Mouse (Mus musculus) G1E (cell line): ENCODE measurements around the gene Rnf130. TPM values are rescaled to one million over a fixed set of nuclear protein-coding genes. Genes with fewer than 3 reads are reported as not detected.

ENCODE experiments used
- ATAC-seq: 2 replicates; pipeline ENCODE4 v1.8.0; 2016; ENCODE audit warnings: mild to moderate bottlenecking; ENCODE audit not compliant: insufficient number of reproducible peaks, poor library complexity, low FRiP score, severe bottlenecking; ENCODE audit errors: extremely low read depth
- DNase-seq: peaks from one replicate; pipeline ENCODE4 v3.0.0; 2012; ENCODE audit warnings: low spot score
- H3K27me3 ChIP-seq: 2 replicates; pipeline ENCODE4 v1.6.1; 2012; ENCODE audit warnings: mild to moderate bottlenecking, low read length, inconsistent platforms; ENCODE audit not compliant: insufficient read depth
- H3K36me3 ChIP-seq: replicated peaks from 2 replicates; pipeline ENCODE3; 2012; ENCODE audit warnings: mild to moderate bottlenecking, inconsistent platforms
- H3K4me1 ChIP-seq: 2 replicates; pipeline ENCODE4 v1.6.1; 2012; ENCODE audit warnings: low read depth, low read length, inconsistent platforms, mixed read lengths; ENCODE audit not compliant: insufficient read depth
- H3K4me3 ChIP-seq: 2 replicates; pipeline ENCODE4 v1.5.1; 2012; ENCODE audit warnings: low read depth, mild to moderate bottlenecking, inconsistent platforms, low read length, moderate library complexity, mixed read lengths
- H3K9me3 ChIP-seq: replicated peaks from 2 replicates; pipeline ENCODE4 v1.6.1; 2012; ENCODE audit warnings: inconsistent platforms
- CTCF ChIP-seq: IDR thresholded peaks from 2 replicates; pipeline ENCODE4 v1.5.1; 2012; ENCODE audit warnings: low read depth, low read length, inconsistent platforms, mixed read lengths
- GATA1 ChIP-seq: IDR thresholded peaks from 2 replicates; pipeline ENCODE4 v1.6.1; 2012; ENCODE audit warnings: borderline replicate concordance, low read length, inconsistent platforms, mixed read lengths
- GATA2 ChIP-seq: IDR thresholded peaks from 2 replicates; pipeline ENCODE4 v1.6.1; 2012; ENCODE audit warnings: low read depth, low read length, inconsistent platforms, borderline replicate concordance
- POLR2AphosphoS5 ChIP-seq: IDR thresholded peaks from 2 replicates; pipeline ENCODE4 v1.6.1; 2012; ENCODE audit warnings: low read depth, low read length, inconsistent platforms; ENCODE audit not compliant: insufficient replicate concordance
- TAL1 ChIP-seq: conservative IDR thresholded peaks from 2 replicates; pipeline ENCODE4 v1.6.1; 2012; ENCODE audit warnings: low read depth, low read length, inconsistent platforms, mixed read lengths
- polyA plus RNA-seq: library from polyadenylated mRNA; stranded (reverse); fragments of >175 nt; gene quantifications from 2 replicates; pipeline ENCODE4 v1.2.3, GENCODE M21; 2012
- total RNA-seq, 2 experiments: library from RNA; stranded (forward) in 1 of 2; stranded (reverse) in 1 of 2; fragments of 200-1000 nt in 1 of 2; fragments of >200 nt in 1 of 2; fragmentation: Nextera tagmentation in 1 of 2; gene quantifications; 2 replicates each; pipeline ENCODE4 v1.2.3; 2014 to 2017

The Rnf130 gene
- total RNA-seq (2014; fragmentation: Nextera tagmentation) (195 and 199 TPM in 2 replicates), total RNA-seq (2017) (225 and 240 TPM in 2 replicates), polyA plus RNA-seq (80.8 and 103 TPM in 2 replicates)

DNA sequence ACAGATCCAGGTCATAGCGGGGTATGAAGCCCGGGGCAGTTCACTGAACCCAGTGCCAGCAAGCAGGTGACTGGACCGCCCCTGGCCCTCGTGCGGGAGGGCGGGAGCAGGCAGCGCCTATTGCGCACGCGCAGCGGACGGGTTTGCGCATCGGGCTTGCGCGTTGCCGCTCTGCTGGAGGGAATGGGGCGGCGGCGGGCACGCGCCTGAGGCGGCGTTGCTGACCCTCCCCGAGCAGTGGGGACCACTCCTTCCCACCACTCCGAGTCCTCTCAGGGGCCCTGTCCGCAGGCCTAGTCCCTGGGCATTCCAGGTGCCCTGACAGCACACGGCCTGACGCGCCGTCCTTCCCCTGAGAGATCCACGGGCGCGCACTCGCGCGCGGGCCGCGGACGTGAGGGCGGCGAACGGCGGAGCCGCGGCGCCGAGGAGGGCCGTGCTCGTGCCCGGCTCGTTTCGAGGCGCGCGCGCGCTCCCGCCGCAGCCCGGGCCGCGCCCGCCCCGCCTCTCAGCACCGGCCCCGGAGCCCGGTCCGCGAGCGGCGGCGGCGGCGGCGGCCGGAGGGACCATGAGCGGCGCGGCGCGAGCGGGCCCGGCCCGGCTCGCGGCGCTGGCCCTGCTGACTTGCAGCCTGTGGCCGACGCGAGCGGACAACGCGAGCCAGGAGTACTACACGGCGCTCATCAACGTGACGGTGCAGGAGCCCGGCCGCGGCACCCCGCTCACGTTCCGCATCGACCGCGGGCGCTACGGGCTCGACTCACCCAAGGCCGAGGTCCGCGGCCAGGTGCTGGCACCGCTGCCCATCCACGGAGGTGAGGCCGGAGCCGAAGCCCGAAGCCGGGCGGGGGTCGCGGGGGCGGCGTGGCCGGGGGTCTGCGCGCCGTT is at the start of gene Rnf130:
Rnf130 (plus strand) TSS at position 514 of the 888 bp plus-strand sequence.
- Histone ChIP-seq H3K36me3 (peaks cover 7% of the 10 kb centered on the region), H3K27me3 (no peaks in the 10 kb centered on the region), H3K4me3 (peak within 1 kb of the TSS; percentile 95), H3K9me3 (no peaks in the 10 kb centered on the region), H3K4me1 (peaks cover 52% of the 10 kb centered on the region)
- TF ChIP-seq GATA1: no peak
- no peak for TF ChIP-seq TAL1
- TF ChIP-seq CTCF: no peak
- no peak for TF ChIP-seq POLR2AphosphoS5
- no peak for TF ChIP-seq GATA2
- no peak for ATAC-seq
- DNase-seq: peak; percentile 68

DNA sequence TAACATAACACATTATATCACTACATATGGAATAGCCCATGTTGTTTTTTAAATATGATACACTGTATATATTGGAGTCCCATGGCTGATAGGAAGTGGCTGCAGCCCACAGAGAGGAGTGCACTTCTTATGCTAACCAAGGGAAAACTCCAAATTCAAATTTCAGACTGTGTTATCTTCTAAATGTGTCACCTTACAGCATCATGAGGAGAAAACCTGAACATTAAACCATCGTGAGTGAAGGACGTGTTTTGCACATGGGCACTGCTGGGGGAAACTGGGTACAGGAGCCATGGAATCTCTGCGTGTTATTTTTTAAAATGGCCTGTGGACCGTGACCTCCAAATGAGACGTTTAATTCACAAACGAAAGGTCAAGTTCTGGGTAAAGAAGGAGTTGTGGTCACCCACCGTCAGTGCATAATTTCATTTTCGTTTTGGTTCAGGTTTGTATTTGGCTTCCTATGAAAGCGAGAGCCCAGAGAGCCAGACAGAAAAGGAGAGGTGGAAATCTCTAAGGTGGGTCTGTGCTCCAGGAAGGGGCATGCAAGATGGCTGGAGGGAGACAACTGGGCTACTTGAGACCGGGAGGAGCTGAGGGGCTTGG is 47.1 kb upstream of the Rnf130 start:
- ATAC-seq (no peak), DNase-seq (no peak)
- no peaks in the 10 kb centered on the region; the same call in 1 of the 2 replicates for H3K9me3 ChIP-seq
- TF ChIP-seq GATA2: no peak
- no peak for TF ChIP-seq GATA1
- TF ChIP-seq CTCF: no peak
- TF ChIP-seq POLR2AphosphoS5: no peak
- peaks cover 4% of the 10 kb centered on the region for H3K36me3 ChIP-seq
- H3K27me3 ChIP-seq: no peaks in the 10 kb centered on the region
- H3K4me1 ChIP-seq: peaks cover 56% of the 10 kb centered on the region
- H3K4me3 ChIP-seq: no peak overlapping the region

DNA sequence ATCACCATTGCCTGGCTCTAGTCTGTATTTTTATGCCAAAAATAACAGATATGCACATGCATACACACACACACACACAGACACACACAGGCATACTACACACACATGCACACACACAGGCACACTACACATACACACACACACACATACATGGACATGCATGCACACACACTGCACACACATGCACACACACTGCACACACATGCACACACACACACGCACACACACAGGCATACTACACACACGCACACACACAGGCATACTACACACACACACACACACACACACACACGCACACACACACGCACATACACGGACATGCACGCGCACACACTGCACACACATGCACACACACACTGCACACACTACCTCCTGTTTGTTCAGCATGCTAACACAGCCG is 46.2 kb upstream of the Rnf130 start:
- no peak overlapping the region for H3K4me3 ChIP-seq
- H3K4me1 ChIP-seq: peaks cover 61% of the 10 kb centered on the region
- ATAC-seq (no peak), DNase-seq (no peak)
- H3K27me3 ChIP-seq: no peaks in the 10 kb centered on the region
- H3K36me3 ChIP-seq: peaks cover 4% of the 10 kb centered on the region
- no peaks in the 10 kb centered on the region; the same call in 1 of the 2 replicates for H3K9me3 ChIP-seq
- TF ChIP-seq POLR2AphosphoS5 (peak; percentile 46; the same call in 1 of the 2 replicates), GATA2 (no peak)

DNA sequence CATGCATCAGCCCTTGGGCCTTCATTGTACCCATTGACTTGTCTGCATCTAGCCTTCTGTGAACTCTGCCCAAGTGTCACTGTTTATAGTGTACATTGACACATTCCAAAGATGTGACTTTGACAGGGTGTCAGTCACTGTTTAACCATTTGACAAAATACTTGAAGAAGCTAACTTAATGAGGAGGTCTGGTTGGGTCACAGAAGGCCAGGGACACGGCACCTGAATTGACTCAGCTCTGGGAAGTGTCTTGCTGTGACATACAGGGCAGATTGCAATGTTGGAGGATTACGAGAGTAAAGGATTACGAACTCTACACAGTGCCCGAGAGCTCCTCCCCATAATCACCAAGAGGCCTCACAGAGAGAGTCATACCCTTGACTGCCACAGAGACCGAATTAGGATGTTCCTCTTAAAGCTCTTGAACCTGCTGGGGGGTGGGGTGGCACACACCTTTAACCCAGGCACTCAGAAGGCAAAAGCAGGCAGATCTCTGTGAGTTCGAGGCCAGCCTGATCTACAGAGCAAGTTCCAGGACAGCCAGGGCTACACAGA is 44.4 kb upstream of the Rnf130 start:
- Histone ChIP-seq H3K36me3 (peaks cover 4% of the 10 kb centered on the region), H3K27me3 (no peaks in the 10 kb centered on the region), H3K4me1 (peaks cover 78% of the 10 kb centered on the region), H3K4me3 (peak overlapping the region; percentile 34; the same call in 1 of the 2 replicates), H3K9me3 (no peaks in the 10 kb centered on the region)
- no peak for TF ChIP-seq GATA2
- TF ChIP-seq POLR2AphosphoS5: no peak
- TF ChIP-seq GATA1: no peak
- no peak for TF ChIP-seq CTCF
- no peak for TF ChIP-seq TAL1
- DNase-seq (peak; percentile 59), ATAC-seq (peak; percentile 12; the same call in 1 of the 2 replicates)

DNA sequence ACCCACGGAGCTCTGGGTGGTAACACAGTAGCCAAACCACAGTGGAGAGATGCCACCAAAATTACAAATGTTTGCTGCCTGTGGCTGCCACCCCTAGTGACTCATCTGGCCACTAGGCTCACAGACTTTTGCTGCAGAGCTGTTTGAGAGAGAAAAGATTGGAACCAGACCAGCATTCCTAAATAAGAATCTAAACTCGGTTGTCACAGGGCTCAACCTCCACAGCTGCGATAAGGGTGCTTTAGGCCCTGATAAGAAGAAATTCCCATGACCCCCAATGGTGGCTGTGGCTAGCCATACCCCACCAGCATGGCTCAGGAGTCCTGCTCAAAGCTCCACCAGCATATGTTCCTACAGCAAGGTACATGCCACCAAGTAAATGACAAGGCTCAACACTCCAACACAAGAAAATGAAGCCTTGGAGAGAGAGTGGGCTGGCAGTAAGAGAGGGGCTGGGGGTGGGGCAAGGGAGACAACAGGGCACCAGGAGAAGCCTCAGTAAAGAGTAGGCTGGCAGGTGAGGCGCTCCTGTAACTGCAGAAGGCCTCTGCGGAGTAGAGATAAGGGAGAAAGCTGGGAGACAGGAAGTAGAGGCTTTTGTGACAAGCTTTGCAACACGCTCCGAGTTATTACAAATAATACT is 43.7 kb upstream of the Rnf130 start:
- ATAC-seq: peak; percentile 73
- Histone ChIP-seq H3K4me1 (peaks cover 85% of the 10 kb centered on the region), H3K9me3 (no peaks in the 10 kb centered on the region), H3K4me3 (peak overlapping the region; percentile 34; the same call in 1 of the 2 replicates), H3K27me3 (no peaks in the 10 kb centered on the region), H3K36me3 (peaks cover 4% of the 10 kb centered on the region)
- peak; percentile 94 for TF ChIP-seq TAL1
- TF ChIP-seq POLR2AphosphoS5: no peak
- DNase-seq: peak; percentile 74

DNA sequence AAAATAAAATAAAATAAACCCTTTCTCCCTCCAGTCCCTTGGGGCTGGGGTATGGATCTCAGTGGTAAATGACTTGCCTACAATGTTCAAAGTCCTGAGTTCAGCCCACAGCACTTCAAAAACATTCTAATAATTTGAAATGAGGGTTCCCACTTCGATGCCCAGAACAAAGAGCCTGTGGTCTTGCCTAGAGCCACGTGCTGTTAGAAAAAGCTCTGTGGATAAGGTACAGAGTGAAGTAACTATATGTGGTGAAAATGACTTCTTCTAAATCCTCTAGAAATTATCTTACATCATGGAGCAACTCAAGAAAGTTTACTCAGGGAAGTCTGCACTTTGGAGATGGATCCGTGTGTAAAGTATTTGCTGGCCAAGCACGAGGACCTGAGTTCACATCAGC is 43.1 kb upstream of the Rnf130 start:
- peaks cover 89% of the 10 kb centered on the region for H3K4me1 ChIP-seq
- H3K27me3 ChIP-seq: no peaks in the 10 kb centered on the region
- no peaks in the 10 kb centered on the region for H3K9me3 ChIP-seq
- H3K4me3 ChIP-seq: no peak overlapping the region; the same call in 1 of the 2 replicates
- TF ChIP-seq CTCF: no peak
- no peak for TF ChIP-seq GATA1
- no peak for TF ChIP-seq GATA2
- TF ChIP-seq TAL1: no peak
- no peak for TF ChIP-seq POLR2AphosphoS5
- DNase-seq: no peak
- no peak for ATAC-seq
- H3K36me3 ChIP-seq: peaks cover 4% of the 10 kb centered on the region
